In genomic region chr7:6897021-6897420, GRCm38 (mm10) we compare ENCODE assay signal across 7 mouse cellular contexts.
DNase-seq lines count a peak whose midpoint lies in the region; ATAC-seq and TF ChIP-seq lines count a peak whose summit lies in the region.
"Not testable (repeated sequence)": the region's sequence is repeated elsewhere in the genome, so short reads cannot be mapped to it uniquely, and the experiment has no call there.

No protein-coding gene starts in this region.

- not testable (repeated sequence) for H3K27me3 ChIP-seq in heart, embryonic 10.5 days (ENCODE audit: insufficient read depth, poor library complexity, severe bottlenecking); intestine, embryonic 14.5 days (replicated peaks; ENCODE audit: control insufficient read depth, insufficient read depth, low read length); kidney, embryonic 14.5 days (ENCODE audit: control insufficient read depth, insufficient read depth, low read length); kidney, postnatal 0 days (ENCODE audit: insufficient read depth, low read length); lung, embryonic 14.5 days (ENCODE audit: insufficient read depth, low read length); stomach, embryonic 14.5 days (ENCODE audit: control insufficient read depth, insufficient read depth, low read length)

- peak; percentile 87 for ATAC-seq in intestine, embryonic 14.5 days (replicated peaks; ENCODE audit: low FRiP score, low TSS enrichment, low read depth)
- peak; percentile 99 for ATAC-seq in kidney, embryonic 14.5 days (ENCODE audit: low FRiP score, low TSS enrichment)
- peak; percentile 95 for ATAC-seq in kidney, postnatal 0 days (replicated peaks; ENCODE audit: low FRiP score, low read depth)
- peak; percentile 58; the same call in 1 of the 2 replicates for ATAC-seq in lung, embryonic 14.5 days (ENCODE audit: insufficient read depth)
- ATAC-seq in stomach, embryonic 14.5 days (ENCODE audit: insufficient number of reproducible peaks, insufficient read depth, low FRiP score, low read depth) = peak; percentile 80; the same call in 1 of the 2 replicates

- peak overlapping the region; percentile 72; the same call in 1 of the 2 replicates for H3K27ac ChIP-seq in heart, embryonic 10.5 days
- H3K27ac ChIP-seq in intestine, embryonic 14.5 days (ENCODE audit: low read depth); stomach, embryonic 14.5 days (ENCODE audit: low read length): not testable (repeated sequence)
- peak overlapping the region; percentile 68; the same call in 1 of the 2 replicates for H3K27ac ChIP-seq in kidney, embryonic 14.5 days (ENCODE audit: low read depth, low read length)
- peak overlapping the region; percentile 47 for H3K27ac ChIP-seq in kidney, postnatal 0 days
- peak overlapping the region; percentile 1; the same call in 1 of the 2 replicates for H3K27ac ChIP-seq in lung, embryonic 14.5 days (ENCODE audit: low read depth)

- not testable (repeated sequence) for H3K9me3 ChIP-seq in heart, embryonic 10.5 days; intestine, embryonic 14.5 days (ENCODE audit: control insufficient read depth, low read length); kidney, embryonic 14.5 days (ENCODE audit: control insufficient read depth, low read length); kidney, postnatal 0 days (replicated peaks; ENCODE audit: low read length); lung, embryonic 14.5 days (ENCODE audit: low read depth, low read length); stomach, embryonic 14.5 days (ENCODE audit: control insufficient read depth, low read depth, low read length)

- 3% methylated on average over 4 of the region's 4 CpGs for WGBS in heart, embryonic 10.5 days
- WGBS in intestine, embryonic 14.5 days = 21% methylated on average over 4 of the region's 4 CpGs
- WGBS in kidney, embryonic 14.5 days = 1% methylated on average over 4 of the region's 4 CpGs
- 2% methylated on average over 4 of the region's 4 CpGs for WGBS in kidney, postnatal 0 days
- WGBS in lung, embryonic 14.5 days = 14% methylated on average over 4 of the region's 4 CpGs
- WGBS in stomach, embryonic 14.5 days = 7% methylated on average over 4 of the region's 4 CpGs

- H3K4me2 ChIP-seq in intestine, embryonic 14.5 days (ENCODE audit: low read length); kidney, embryonic 14.5 days (replicated peaks; ENCODE audit: low read depth, low read length); kidney, postnatal 0 days (ENCODE audit: low read length); lung, embryonic 14.5 days; stomach, embryonic 14.5 days (replicated peaks; ENCODE audit: low read depth, low read length): not testable (repeated sequence)

- not testable (repeated sequence) for TF ChIP-seq CTCF in kidney, postnatal 0 days (IDR thresholded peaks at IDR 0.05; ENCODE audit: low read depth); lung, embryonic 14.5 days (IDR thresholded peaks at IDR 0.05; ENCODE audit: low read depth)

- not testable (repeated sequence) for H3K4me1 ChIP-seq in heart, embryonic 10.5 days; intestine, embryonic 14.5 days (replicated peaks; ENCODE audit: control insufficient read depth, insufficient read depth, low read length); kidney, embryonic 14.5 days (ENCODE audit: control insufficient read depth, insufficient read depth, low read length); kidney, postnatal 0 days (replicated peaks; ENCODE audit: insufficient read depth, low read length); lung, embryonic 14.5 days (ENCODE audit: insufficient read depth); stomach, embryonic 14.5 days (ENCODE audit: control insufficient read depth, insufficient read depth, low read length)

- H3K9ac ChIP-seq in intestine, embryonic 14.5 days (ENCODE audit: low read length); kidney, embryonic 14.5 days (ENCODE audit: low read depth, low read length); kidney, postnatal 0 days (ENCODE audit: low read depth, low read length); lung, embryonic 14.5 days; stomach, embryonic 14.5 days (replicated peaks; ENCODE audit: low read depth, low read length): not testable (repeated sequence)

- DNase-seq in embryo, embryonic 10 days (ENCODE audit: low spot score) = peak; percentile 44
- not testable (repeated sequence) for DNase-seq in heart, embryonic 10.5 days (ENCODE audit: low spot score); intestine, embryonic 14.5 days (ENCODE audit: low spot score); lung, embryonic 14.5 days
- DNase-seq in kidney, postnatal 0 days (ENCODE audit: low spot score) = peak; percentile 65

- not testable (repeated sequence) for H3K36me3 ChIP-seq in heart, embryonic 10.5 days; intestine, embryonic 14.5 days (ENCODE audit: control insufficient read depth, insufficient read depth, low read length); kidney, embryonic 14.5 days (ENCODE audit: control insufficient read depth, insufficient read depth, low read length); kidney, postnatal 0 days (ENCODE audit: insufficient read depth, low read length); lung, embryonic 14.5 days (ENCODE audit: insufficient read depth); stomach, embryonic 14.5 days (ENCODE audit: control insufficient read depth, insufficient read depth, low read length)

- H3K4me3 ChIP-seq in heart, embryonic 10.5 days; intestine, embryonic 14.5 days (ENCODE audit: low read depth, low read length); kidney, embryonic 14.5 days (ENCODE audit: low read length); kidney, postnatal 0 days (replicated peaks; ENCODE audit: low read depth, low read length); lung, embryonic 14.5 days (ENCODE audit: low read depth, low read length); stomach, embryonic 14.5 days (ENCODE audit: low read depth, low read length): not testable (repeated sequence)
